Mouse (Mus musculus): ENCODE results near the gene Nphp4.

DNA sequence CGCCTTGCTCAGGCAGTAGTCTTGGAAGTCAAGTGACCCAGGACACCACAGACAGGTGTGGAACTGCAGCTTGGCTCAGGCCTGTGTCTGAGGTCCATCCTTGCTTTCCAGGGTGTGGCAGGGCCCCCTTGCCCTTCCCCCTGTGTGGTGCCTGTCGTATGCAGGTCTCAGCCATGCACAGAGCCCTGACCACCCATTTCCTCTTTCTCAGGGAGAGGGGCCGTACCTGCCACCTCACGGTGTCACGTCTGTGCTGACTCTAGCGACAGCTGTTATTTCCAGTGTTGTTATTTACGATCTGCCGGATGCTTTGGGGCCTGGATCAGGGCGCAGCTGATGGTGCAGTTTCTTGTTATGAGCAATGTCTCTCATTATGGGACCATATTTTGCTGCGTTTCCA is 42.6 kb downstream of the Nphp4 start:
- no peak for TF ChIP-seq POLR2A (IDR thresholded peaks at IDR 0.05; ENCODE audit: insufficient read length, low read depth)
- TF ChIP-seq TCF12 (IDR thresholded peaks at IDR 0.05; ENCODE audit: insufficient read depth, poor library complexity, severe bottlenecking): no peak
- no peak for TF ChIP-seq SRF (IDR thresholded peaks at IDR 0.05; ENCODE audit: control insufficient read depth, insufficient read length, low read depth)
- no peak for TF ChIP-seq POLR2AphosphoS2 (IDR thresholded peaks at IDR 0.05; ENCODE audit: insufficient read length, low read depth)
- TF ChIP-seq MYOD1 (IDR thresholded peaks at IDR 0.05; ENCODE audit: control insufficient read depth in 1 of 3, insufficient read length in 2 of 3, low read depth in 2 of 3): no peak
- no peak for TF ChIP-seq MAX (IDR thresholded peaks at IDR 0.05; ENCODE audit: low read depth)
- TF ChIP-seq TCF3 (IDR thresholded peaks at IDR 0.05; ENCODE audit: insufficient read length, low read depth): no peak
- no peak for TF ChIP-seq USF1 (IDR thresholded peaks at IDR 0.05; ENCODE audit: low read depth)
- TF ChIP-seq E2F4 (IDR thresholded peaks at IDR 0.05; ENCODE audit: insufficient read depth): no peak
- TF ChIP-seq CEBPB (IDR thresholded peaks at IDR 0.05; ENCODE audit: insufficient read depth, poor library complexity, severe bottlenecking): no peak
- no peak for TF ChIP-seq REST (IDR thresholded peaks at IDR 0.05; ENCODE audit: insufficient read depth, insufficient read length)

Measured in myocyte (in vitro differentiated cells).